18 mouse cellular contexts compared by ENCODE assay signal in the genomic region with DNA sequence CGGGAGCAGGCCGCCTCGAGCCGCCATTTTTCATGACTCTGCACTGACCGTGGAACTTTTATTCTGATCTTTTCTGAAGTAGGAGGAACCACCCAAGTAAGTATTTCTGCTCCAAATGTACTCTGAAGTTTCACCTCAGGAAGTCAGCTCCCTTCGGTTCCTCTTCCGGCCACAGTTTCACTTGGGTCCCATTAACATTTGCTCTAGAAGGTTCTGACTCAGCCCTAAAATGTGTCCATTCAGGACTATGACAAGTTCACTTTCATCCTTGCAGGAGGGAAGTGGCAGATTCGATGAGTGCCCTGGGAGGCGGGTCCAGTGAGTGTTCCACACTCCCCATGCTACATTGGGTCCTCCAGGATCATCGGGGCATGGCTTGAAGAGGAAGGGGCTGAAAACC.
DNase-seq lines count a peak whose midpoint lies in the region; ATAC-seq and TF ChIP-seq lines count a peak whose summit lies in the region.
"Had no signal": no experiment of that assay in that cellular context is flagged by ENCODE, and none has a peak within 500 bp of the region (broad histone marks: within the 10 kb centered on the region; RNA-seq: fewer than 3 reads in every experiment).

No protein-coding gene starts in this region.

- no peaks in the 10 kb centered on the region for H3K27me3 ChIP-seq in thymus, adult 2 months (ENCODE audit: control insufficient read depth, insufficient read depth, low read length)
- H3K27me3 ChIP-seq: intestine, embryonic 15.5 days; stomach, embryonic 15.5 days had no signal

- no peak overlapping the region for H3K27ac ChIP-seq in thymus, adult 2 months (ENCODE audit: control insufficient read depth, insufficient read depth, low read length)
- H3K27ac ChIP-seq: forebrain, embryonic 12.5 days; heart, embryonic 13.5 days; hindbrain, embryonic 13.5 days; intestine, embryonic 15.5 days; limb, embryonic 15.5 days; neural tube, embryonic 12.5 days; stomach, embryonic 15.5 days had no signal

- TF ChIP-seq CTCF in thymus, adult 2 months (IDR thresholded peaks at IDR 0.05; ENCODE audit: borderline replicate concordance, control insufficient read depth, extremely low read depth, insufficient read depth, low read length, poor library complexity): no peak

- H3K4me1 ChIP-seq in thymus, adult 2 months (replicated peaks; ENCODE audit: control insufficient read depth, insufficient read depth, low read length): peaks cover 5% of the 10 kb centered on the region; the same call in 1 of the 2 replicates
- H3K4me1 ChIP-seq: forebrain, embryonic 12.5 days; heart, embryonic 13.5 days; hindbrain, embryonic 13.5 days; intestine, embryonic 15.5 days; limb, embryonic 15.5 days; neural tube, embryonic 12.5 days; stomach, embryonic 15.5 days had no signal

- TF ChIP-seq POLR2A in thymus, adult 2 months (IDR thresholded peaks at IDR 0.05; ENCODE audit: control insufficient read depth, extremely low read depth, insufficient read depth, low read length, poor library complexity): no peak

- peak; percentile 18 to 70 for DNase-seq in heart, adult 18-20 months
- DNase-seq in heart, postnatal 4 days: no peak
- DNase-seq in lung, adult 18-20 months: peak; percentile 21 to 33
- no peak for DNase-seq in lung, postnatal 14 days
- DNase-seq in frontal cortex, postnatal 10 days (ENCODE audit: low spot score in 2 of 2): no peak
- no peak for DNase-seq in thymus, adult 2 months
- DNase-seq: cerebellum, adult 2 months; midbrain, embryonic 14.5 days; right cerebral cortex, postnatal 25 days had no signal

- peak; percentile 77 for ATAC-seq in common myeloid progenitor, adult 5-6 weeks (replicated peaks; ENCODE audit: low read depth, poor library complexity, severe bottlenecking)
- peak; percentile 61 for ATAC-seq in neutrophil, adult 5-6 weeks (ENCODE audit: extremely low read depth, insufficient number of reproducible peaks, low FRiP score, poor library complexity, severe bottlenecking)
- ATAC-seq: intestine, embryonic 15.5 days had no signal

- WGBS in thymus, adult 2 months: 35% methylated on average over 10 of the region's 10 CpGs

- H3K36me3 ChIP-seq in thymus, adult 2 months (ENCODE audit: control insufficient read depth, insufficient read depth, low read length): no peaks in the 10 kb centered on the region
- H3K36me3 ChIP-seq: forebrain, embryonic 12.5 days; heart, embryonic 13.5 days; hindbrain, embryonic 13.5 days; intestine, embryonic 15.5 days; limb, embryonic 15.5 days; neural tube, embryonic 12.5 days; stomach, embryonic 15.5 days had no signal

- H3K4me3 ChIP-seq in thymus, adult 2 months (ENCODE audit: control insufficient read depth, insufficient read depth, low read length): no peak overlapping the region
- H3K4me3 ChIP-seq: forebrain, embryonic 12.5 days; heart, embryonic 13.5 days; hindbrain, embryonic 13.5 days; intestine, embryonic 15.5 days; limb, embryonic 15.5 days; neural tube, embryonic 12.5 days; stomach, embryonic 15.5 days had no signal

Comparison
In these comparisons a context has a peak if more than half of its experiments do, and no peak if none do; other contexts are left out.
1. DNase-seq: peak in heart, adult 18-20 months (2 of 2) and lung, adult 18-20 months (2 of 2); none in heart, postnatal 4 days (single experiment), lung, postnatal 14 days (single experiment), frontal cortex, postnatal 10 days (0 of 2) and thymus, adult 2 months (single experiment).